In genomic region chr6:8446786-8447185, GRCm38 (mm10) we compare ENCODE assay signal across 7 mouse cellular contexts.
DNase-seq lines count a peak whose midpoint lies in the region; ATAC-seq lines count a peak whose summit lies in the region.

No protein-coding gene starts in this region.

- no peaks in the 10 kb centered on the region for H3K36me3 ChIP-seq in forebrain, embryonic 13.5 days (ENCODE audit: poor library complexity, severe bottlenecking)
- H3K36me3 ChIP-seq in limb, embryonic 15.5 days = no peaks in the 10 kb centered on the region

- no peak overlapping the region for H3K4me3 ChIP-seq in forebrain, embryonic 13.5 days
- H3K4me3 ChIP-seq in limb, embryonic 15.5 days = no peak overlapping the region

- H3K4me1 ChIP-seq in forebrain, embryonic 13.5 days = peaks cover 4% of the 10 kb centered on the region
- H3K4me1 ChIP-seq in limb, embryonic 15.5 days = peaks cover 8% of the 10 kb centered on the region

- intact Hi-C loops in heart, postnatal 14 days (cut with DNase I) = no loop called here

- no peak overlapping the region for H3K9ac ChIP-seq in forebrain, embryonic 13.5 days
- no peak overlapping the region for H3K9ac ChIP-seq in limb, embryonic 15.5 days

- H3K9me3 ChIP-seq in forebrain, embryonic 13.5 days (replicated peaks) = no peaks in the 10 kb centered on the region
- no peaks in the 10 kb centered on the region for H3K9me3 ChIP-seq in limb, embryonic 15.5 days

- H3K4me2 ChIP-seq in forebrain, embryonic 13.5 days = no peak overlapping the region
- H3K4me2 ChIP-seq in limb, embryonic 15.5 days = no peak overlapping the region

- H3K27ac ChIP-seq in forebrain, embryonic 13.5 days = no peak overlapping the region
- H3K27ac ChIP-seq in limb, embryonic 15.5 days = peak overlapping the region; percentile 13; the same call in 1 of the 2 replicates

- no peaks in the 10 kb centered on the region for H3K27me3 ChIP-seq in forebrain, embryonic 13.5 days
- no peaks in the 10 kb centered on the region for H3K27me3 ChIP-seq in limb, embryonic 15.5 days

- ATAC-seq in forebrain, embryonic 13.5 days = 0 out of 2 replicates have a peak, but pooled peaks have one; percentile 30
- ATAC-seq in limb, embryonic 15.5 days (ENCODE audit: insufficient number of reproducible peaks, low FRiP score, low TSS enrichment, low read depth) = no peak

- WGBS in forebrain, embryonic 13.5 days = 61% methylated on average over 5 of the region's 5 CpGs
- WGBS in limb, embryonic 15.5 days = 37% methylated on average over 5 of the region's 5 CpGs

- peak; percentile 17 for DNase-seq in right cerebral cortex, postnatal 25 days
- DNase-seq in right cerebral cortex, postnatal 4 days = no peak
- DNase-seq in heart, postnatal 14 days = peak; percentile 52
- peak; percentile 62 for DNase-seq in skeletal muscle tissue, adult 2 months (ENCODE audit: low read depth, low spot score)
- no peak for DNase-seq in c-Kit-positive CD71-positive TER-119-positive erythroid progenitor cells, embryonic 14.5 days (ENCODE audit: low spot score)

Comparison
In these comparisons a context has a peak if more than half of its experiments do, and no peak if none do; other contexts are left out.
1. DNase-seq: peak in right cerebral cortex, postnatal 25 days (single experiment), heart, postnatal 14 days (2 of 2) and skeletal muscle tissue, adult 2 months (single experiment); none in right cerebral cortex, postnatal 4 days (single experiment) and c-Kit-positive CD71-positive TER-119-positive erythroid progenitor cells, embryonic 14.5 days (single experiment).